Mouse (Mus musculus) kidney, adult 18-20 months (tissue): ENCODE data around the gene Rere.
"Not testable (repeated sequence)": the region's sequence is repeated elsewhere in the genome, so short reads cannot be mapped to it uniquely, and the experiment has no call there.

ENCODE experiments used
- DNase-seq: peaks from one replicate; pipeline ENCODE4 v3.0.0; 2021

Rere gene

DNA sequence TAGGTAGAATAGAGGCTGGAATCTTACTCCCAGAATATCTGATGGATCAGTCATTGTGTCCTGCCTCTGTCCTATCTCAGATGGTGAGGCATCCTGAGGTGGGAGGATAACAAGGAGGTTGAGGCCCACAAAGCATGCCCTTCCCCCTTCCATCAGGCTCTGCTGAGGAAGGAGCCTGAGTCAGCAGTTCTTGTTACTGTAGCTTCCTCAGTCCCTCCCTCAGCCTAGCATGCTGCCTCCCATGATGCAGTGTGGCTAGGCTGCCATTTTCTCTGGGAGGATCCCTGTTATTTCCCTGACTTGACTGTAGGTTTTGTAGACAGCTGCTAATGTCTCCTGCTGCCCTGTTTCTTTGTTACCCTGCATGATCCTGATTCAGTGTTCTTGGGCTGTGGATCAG, 241.9 kb downstream of the Rere start:
- DNase-seq, result no peak

DNA sequence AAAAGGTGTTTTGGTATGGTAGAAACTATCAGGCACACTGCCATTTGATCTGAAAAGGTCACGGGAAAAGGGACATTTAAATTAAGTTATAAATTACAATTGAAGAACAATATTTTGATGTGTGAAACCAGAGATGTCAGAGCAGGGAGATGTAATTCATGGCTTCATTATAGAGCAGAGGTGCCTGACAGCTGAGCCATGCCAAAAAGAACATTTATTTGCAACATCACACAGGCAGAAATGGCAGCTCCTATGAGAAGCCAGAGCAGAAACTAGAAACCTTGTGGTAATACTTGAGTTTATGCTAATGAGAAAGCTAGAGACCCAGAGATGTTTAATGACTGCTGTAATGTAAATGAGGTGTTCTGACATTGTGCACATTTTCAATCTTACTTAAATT, 244.8 kb downstream of the Rere start:
- DNase-seq, result no peak

- DNase-seq, result no peak
Observed at GRCm38 (mm10) chr4:150528426-150528825, 247.0 kb downstream of the Rere start.

DNA sequence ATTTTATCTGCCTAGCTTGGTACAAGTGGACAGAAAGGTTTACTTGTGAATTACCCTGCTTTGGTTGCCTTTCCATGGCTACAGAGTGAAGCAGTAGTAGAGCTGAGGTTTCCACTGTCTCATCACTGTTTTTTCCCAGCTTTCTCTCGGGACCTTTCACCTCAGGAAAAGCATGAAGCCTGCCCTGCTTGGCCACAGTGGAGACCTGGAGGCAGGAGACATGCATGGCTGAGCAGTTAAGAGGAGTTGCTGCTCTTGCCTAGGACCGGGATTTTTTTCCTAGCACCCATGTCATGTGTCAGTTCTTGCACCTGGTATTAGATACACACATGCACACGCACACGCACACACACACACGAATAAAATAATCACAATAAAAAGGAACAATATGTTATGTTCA, 247.4 kb downstream of the Rere start:
- DNase-seq, result peak; percentile 17

DNA sequence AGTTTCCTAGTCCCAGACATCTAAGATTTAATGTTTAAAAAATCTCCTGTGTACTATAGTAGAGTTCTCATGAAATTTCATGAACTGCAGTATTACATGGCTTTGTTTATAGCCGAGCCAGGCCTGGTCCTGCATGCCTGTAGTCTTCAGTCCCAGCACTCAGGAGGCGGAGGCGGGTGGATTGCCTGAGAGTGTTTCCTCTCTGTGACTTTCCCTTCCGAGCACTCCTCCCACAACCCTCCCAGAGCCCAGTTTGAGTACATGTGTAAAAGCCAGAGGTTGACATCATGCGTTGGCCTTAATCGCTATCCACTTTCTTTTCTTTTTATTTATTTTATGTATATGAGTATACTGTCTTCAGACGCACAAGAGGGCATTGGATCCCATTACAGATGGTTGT, 250.4 kb downstream of the Rere start:
- DNase-seq, result no peak

GRCm38 (mm10) chr4:150536821-150537510, 255.5 kb downstream of the Rere start:
- no peak for DNase-seq

- no peak for DNase-seq
Observed at GRCm38 (mm10) chr4:150539846-150540245, 258.4 kb downstream of the Rere start.

GRCm38 (mm10) chr4:150540392-150541094, 259.1 kb downstream of the Rere start:
- DNase-seq, result no peak

- DNase-seq, result peak; percentile 37
Observed at GRCm38 (mm10) chr4:150544231-150544630, 262.8 kb downstream of the Rere start.

DNA sequence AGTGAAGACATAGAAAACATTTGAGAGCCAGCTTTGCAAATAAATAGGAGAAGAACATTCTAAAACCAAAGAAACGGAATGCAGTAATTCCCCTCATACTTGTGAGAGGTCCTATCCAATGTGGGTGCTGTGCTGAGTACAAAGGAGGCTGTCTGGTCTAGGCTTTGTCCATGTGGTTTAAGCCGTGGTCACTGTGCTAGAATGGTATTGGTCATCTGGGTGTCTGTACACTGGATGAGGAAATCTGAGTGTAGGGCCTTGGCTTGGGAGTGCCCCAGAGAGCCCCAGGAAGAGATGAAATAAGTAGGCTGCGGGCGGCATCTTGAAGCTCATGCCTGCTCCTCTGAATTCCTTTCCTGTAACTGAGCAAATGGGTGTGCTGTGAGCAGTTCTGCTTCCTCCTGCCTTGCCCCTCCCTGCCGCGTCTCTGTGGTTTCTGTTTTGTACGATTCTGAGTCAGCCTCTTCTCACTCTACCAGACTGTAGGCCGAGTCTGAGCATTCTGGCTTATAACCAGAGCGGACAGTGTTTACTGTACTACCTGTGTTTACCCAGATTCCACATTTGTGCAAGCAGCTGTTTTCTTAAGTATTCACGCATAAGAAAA, 263.3 kb downstream of the Rere start:
- peak; percentile 38 for DNase-seq

DNA sequence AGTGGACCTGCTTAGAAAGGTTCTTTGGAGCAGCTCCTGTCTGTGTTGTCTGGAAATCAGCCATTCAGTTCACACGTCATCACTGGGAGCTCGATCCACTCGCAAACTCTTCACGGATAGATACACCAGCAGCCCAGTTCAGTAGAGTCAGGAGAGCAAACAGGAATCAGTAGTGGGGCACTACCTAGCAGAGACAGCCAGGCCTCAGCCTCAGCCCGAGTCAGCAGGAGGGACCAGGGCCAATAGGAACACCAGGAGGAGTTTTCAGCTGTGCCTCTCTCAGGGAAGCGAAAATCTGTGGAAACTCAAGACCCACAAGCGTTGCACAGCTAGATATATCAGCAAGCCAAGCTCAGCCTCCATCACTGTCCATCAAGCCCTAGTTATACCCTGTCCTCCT, 264.3 kb downstream of the Rere start:
- no peak for DNase-seq

- DNase-seq, result not testable (repeated sequence)
Observed at GRCm38 (mm10) chr4:150546296-150546695, 264.9 kb downstream of the Rere start.

- no peak for DNase-seq
Observed at GRCm38 (mm10) chr4:150549393-150549792, 267.9 kb downstream of the Rere start.

DNA sequence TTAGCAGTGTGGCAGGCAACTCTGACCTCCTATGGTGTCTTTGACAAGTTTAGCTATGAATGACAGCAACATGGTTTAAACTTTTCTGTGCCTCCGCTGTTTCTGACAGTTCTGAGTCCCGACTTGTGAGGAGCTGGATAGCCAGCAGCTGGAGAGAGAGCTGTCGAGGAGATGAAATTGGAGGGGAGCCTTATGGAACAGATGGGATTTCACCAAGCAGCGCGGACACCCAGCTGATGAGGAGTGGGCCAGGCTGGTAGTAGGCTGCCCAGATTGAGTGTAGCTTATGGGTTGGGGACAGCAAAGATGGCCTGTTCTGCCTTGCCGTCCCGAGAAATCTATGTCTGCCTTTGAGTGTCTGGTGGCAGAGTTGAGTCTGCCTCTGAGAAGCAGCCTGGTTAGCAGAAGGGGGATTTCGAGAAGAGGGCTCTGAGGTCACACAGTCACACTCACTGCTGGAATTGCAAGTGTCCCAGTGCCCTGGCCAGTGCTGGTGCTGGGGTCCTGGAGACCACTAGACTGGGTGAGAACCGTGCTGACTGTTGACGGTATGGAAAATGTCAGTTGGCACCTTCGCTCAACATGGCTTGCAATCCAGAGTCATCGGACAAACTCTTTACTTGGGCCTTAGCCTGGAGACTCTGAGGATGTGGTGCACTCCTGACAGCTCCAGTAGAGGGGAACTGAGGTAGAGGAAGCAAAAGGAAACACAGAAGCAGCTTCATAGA, 268.7 kb downstream of the Rere start:
- DNase-seq, result no peak

GRCm38 (mm10) chr4:150551390-150551789, 269.9 kb downstream of the Rere start:
- no peak for DNase-seq

DNA sequence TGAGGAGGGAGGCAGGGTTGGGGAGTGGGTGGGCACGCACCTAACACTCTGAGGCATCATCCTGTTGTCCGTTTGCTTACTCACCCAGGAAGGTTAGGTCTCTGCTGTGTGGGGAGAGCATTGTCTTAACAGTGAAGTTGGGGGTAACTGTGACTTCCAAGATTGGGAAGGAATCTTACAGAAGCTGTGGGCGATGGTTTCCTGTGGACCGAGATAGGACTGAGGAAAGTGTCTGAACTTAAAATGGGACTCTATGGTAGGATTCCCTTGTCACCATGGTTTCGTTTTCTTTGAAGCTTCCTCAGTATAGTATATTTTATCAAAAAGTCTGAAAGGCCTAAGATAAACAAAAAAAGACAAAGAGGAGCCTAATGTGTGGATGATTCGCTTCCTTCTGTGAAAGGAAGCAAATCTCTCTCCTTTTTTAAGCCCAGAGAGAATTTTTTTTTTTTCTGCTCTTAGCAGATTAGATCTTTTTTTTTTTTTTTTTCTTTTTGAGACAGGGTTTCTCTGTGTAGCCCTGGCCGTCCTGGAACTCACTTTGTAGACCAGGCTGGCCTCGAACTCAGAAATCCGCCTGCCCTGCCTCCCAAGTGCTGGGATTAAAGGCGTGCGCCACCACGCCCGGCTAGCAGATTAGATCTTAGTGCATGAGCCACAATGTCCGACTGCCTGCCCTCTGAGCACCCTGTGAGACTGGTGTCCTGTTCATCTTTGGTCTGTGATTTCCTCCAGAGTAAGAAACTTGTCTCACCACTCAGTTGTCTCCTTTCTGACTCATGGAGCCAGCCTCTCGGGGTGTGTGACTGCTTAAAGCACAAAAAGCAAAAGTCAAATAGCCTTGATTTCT, 271.5 kb downstream of the Rere start:
- DNase-seq, result no peak

DNA sequence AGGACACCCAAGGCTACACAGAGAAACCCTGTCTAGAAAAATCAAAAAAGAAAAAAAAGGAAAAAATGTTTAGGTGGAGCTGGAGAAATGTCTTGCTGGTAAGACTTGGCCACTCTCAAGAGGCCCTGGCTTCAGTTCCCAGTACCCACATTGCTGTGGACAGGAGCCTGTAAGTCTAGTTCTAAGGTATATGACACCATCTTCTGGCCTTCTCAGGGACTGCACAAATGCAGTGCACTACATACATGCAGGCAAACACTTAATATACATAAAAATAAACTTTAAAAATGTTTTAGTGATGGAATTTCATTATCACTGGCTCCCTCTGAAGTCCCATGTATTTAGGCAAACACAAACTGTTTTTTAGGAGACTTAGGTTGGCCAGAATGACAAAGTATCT, 274.3 kb downstream of the Rere start:
- DNase-seq, result no peak

- DNase-seq, result peak; percentile 66
Observed at GRCm38 (mm10) chr4:150556382-150557221, 275.2 kb downstream of the Rere start.

DNA sequence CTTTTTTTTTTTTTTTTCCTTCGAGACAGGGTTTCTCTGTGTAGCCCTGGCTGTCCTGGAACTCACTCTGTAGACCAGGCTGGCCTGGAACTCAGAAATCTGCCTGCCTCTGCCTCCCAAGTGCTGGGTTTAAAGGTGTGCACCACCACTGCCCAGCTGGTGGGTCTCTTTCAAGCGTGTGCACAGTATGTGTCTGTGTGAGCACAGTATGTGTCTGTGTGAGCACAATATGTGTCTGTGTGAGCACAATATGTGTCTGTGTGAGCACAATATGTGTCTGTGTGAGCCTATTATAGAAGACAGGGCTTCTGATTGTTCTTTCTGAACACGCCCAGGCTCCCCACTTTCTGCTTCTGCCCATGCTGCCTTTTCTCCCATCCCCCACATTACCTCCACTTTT, 275.8 kb downstream of the Rere start:
- not testable (repeated sequence) for DNase-seq

GRCm38 (mm10) chr4:150557976-150558375, 276.5 kb downstream of the Rere start:
- no peak for DNase-seq

DNA sequence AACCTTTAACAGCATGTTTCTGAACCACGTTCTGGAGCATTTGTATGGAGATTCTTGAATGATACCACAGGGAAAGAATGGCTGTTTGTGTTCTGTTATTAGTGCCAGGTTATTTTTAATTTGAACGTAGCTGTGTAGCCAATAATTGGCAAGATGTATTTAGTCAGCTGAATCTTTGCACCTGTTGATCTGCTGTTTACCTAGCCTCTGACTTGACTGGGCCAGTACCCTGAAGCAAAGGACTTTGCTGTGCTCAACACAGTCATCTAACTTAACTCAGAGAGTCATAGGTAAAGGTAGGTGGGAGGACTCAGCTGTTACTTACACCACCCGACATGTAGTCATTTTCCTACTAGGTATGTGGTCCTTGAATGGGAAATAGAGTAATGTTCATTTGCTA, 278.1 kb downstream of the Rere start:
- DNase-seq, result no peak

DNA sequence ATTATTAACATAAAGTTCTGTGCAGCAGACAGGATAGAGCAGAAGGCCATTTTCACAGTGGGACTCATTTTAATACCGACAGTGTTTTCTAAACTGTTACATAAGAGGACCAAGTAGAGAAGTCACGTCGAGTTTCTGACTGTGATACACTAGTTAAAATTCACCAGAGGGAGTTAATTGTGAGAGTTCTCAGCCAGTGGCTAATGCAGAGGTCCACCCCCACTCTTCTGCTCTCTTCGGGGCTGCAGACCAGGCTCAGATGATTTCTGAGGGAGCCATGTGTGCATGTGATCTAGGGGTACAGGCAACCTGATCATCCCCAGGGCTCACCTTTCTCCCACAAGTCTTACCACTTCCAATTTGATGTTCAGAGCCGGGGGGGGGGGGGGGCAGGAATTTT, 281.8 kb downstream of the Rere start:
- no peak for DNase-seq
